8 mouse cellular contexts compared by ENCODE assay signal in the genomic region with DNA sequence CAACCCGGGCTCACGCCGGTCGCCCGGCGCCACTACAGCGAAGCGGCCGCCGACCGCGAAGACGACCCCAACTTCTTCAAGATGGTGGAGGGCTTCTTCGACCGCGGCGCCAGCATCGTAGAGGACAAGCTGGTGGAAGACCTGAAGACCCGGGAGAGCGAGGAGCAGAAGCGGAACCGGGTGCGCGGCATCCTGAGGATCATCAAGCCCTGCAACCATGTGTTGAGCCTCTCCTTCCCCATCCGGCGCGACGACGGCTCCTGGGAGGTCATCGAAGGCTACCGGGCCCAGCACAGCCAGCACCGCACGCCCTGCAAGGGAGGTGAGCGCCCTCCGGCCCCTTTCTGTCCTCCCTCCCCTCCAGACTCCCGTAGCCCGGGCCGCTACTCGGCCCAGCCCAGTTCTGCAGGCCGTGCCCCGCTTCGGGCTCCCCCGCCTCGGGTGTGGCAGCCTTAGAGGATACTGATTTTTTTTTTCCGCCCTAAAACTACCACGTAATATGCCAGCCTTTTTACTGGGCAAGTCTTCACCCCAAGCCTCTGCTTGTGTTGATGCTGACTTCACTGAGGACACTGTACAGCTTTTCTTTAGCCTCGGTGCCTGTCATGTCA. TPM values are rescaled to one million over a fixed set of nuclear protein-coding genes. Genes with fewer than 3 reads are reported as not detected.
DNase-seq lines count a peak whose midpoint lies in the region; ATAC-seq and TF ChIP-seq lines count a peak whose summit lies in the region.

No protein-coding gene starts in this region.

- H3K4me3 ChIP-seq in intestine, embryonic 16.5 days (ENCODE audit: low read length): peak overlapping the region; percentile 98
- peak overlapping the region; percentile 99 for H3K4me3 ChIP-seq in liver, adult 2 months (ENCODE audit: insufficient read depth, low read depth, low read length)
- peak overlapping the region; percentile 98 for H3K4me3 ChIP-seq in midbrain, postnatal 0 days (ENCODE audit: low read depth, low read length)

- no peak for TF ChIP-seq CTCF in liver, adult 2 months (IDR thresholded peaks at IDR 0.05; ENCODE audit: low read depth, low read length)
- TF ChIP-seq CTCF in midbrain, postnatal 0 days (IDR thresholded peaks at IDR 0.05): no peak

- peaks cover 17% of the 10 kb centered on the region for H3K79me2 ChIP-seq in liver, adult 2 months (ENCODE audit: control insufficient read depth, insufficient read depth, low read length)

- DNase-seq in right cerebral cortex, adult 18-20 months: peak; percentile 14
- no peak for DNase-seq in right cerebral cortex, postnatal 25 days
- peak; percentile 24 for DNase-seq in embryo, embryonic 11.5 days (ENCODE audit: low read depth, low spot score)
- no peak for DNase-seq in liver, adult 2 months (ENCODE audit: extremely low read depth, low read depth, low spot score)
- DNase-seq in midbrain, postnatal 0 days (ENCODE audit: low spot score): peak; percentile 24
- DNase-seq in spleen, postnatal 14 days (ENCODE audit: low spot score in 2 of 2): peak; percentile 25

- no peak for TF ChIP-seq POLR2A in liver, adult 2 months (IDR thresholded peaks at IDR 0.05; ENCODE audit: extremely low read depth, insufficient read depth, low read length)

- under 1% methylated on average over 47 of the region's 47 CpGs for WGBS in intestine, embryonic 16.5 days
- under 1% methylated on average over 47 of the region's 47 CpGs for WGBS in liver, adult 2 months
- under 1% methylated on average over 41 of the region's 47 CpGs for WGBS in midbrain, postnatal 0 days

- no peaks in the 10 kb centered on the region for H3K27me3 ChIP-seq in intestine, embryonic 16.5 days (replicated peaks; ENCODE audit: control insufficient read depth, insufficient read depth, low read length)
- no peaks in the 10 kb centered on the region for H3K27me3 ChIP-seq in liver, adult 2 months (ENCODE audit: control insufficient read depth, insufficient read depth, low read length)
- no peaks in the 10 kb centered on the region for H3K27me3 ChIP-seq in midbrain, postnatal 0 days (ENCODE audit: insufficient read depth, low read length)

- ATAC-seq in granulocyte monocyte progenitor cell, adult 5-6 weeks (replicated peaks; ENCODE audit: poor library complexity, severe bottlenecking): peak; percentile 43
- peak; percentile 17 for ATAC-seq in intestine, embryonic 16.5 days
- peak; percentile 45 for ATAC-seq in midbrain, postnatal 0 days (ENCODE audit: low FRiP score)

- peak overlapping the region; percentile 82 for H3K4me2 ChIP-seq in intestine, embryonic 16.5 days (ENCODE audit: low read depth, low read length)
- peak overlapping the region; percentile 82 for H3K4me2 ChIP-seq in midbrain, postnatal 0 days (ENCODE audit: low read depth, low read length, poor library complexity, severe bottlenecking)

- peaks cover 22% of the 10 kb centered on the region for H3K4me1 ChIP-seq in intestine, embryonic 16.5 days (ENCODE audit: control insufficient read depth, insufficient read depth, low read length)
- peaks cover 6% of the 10 kb centered on the region for H3K4me1 ChIP-seq in liver, adult 2 months (ENCODE audit: control insufficient read depth, insufficient read depth, low read length)
- peaks cover 12% of the 10 kb centered on the region; the same call in 1 of the 2 replicates for H3K4me1 ChIP-seq in midbrain, postnatal 0 days (ENCODE audit: insufficient read depth, low read length)

- peak overlapping the region; percentile 95 for H3K27ac ChIP-seq in intestine, embryonic 16.5 days (ENCODE audit: low read length)
- H3K27ac ChIP-seq in liver, adult 2 months (replicated peaks; ENCODE audit: insufficient read depth, low read depth, low read length): peak overlapping the region; percentile 98
- peak overlapping the region; percentile 96 for H3K27ac ChIP-seq in midbrain, postnatal 0 days (ENCODE audit: low read depth, low read length)

- no peaks in the 10 kb centered on the region for H3K9me3 ChIP-seq in intestine, embryonic 16.5 days (ENCODE audit: control insufficient read depth, low read length)
- no peaks in the 10 kb centered on the region for H3K9me3 ChIP-seq in midbrain, postnatal 0 days (ENCODE audit: low read length)

- peak overlapping the region; percentile 95 for H3K9ac ChIP-seq in intestine, embryonic 16.5 days (ENCODE audit: low read depth, low read length)
- H3K9ac ChIP-seq in liver, adult 2 months (ENCODE audit: low read depth, low read length): peak overlapping the region; percentile 100
- peak overlapping the region; percentile 99 for H3K9ac ChIP-seq in midbrain, postnatal 0 days (replicated peaks; ENCODE audit: low read length, poor library complexity, severe bottlenecking)

- no peaks in the 10 kb centered on the region for H3K36me3 ChIP-seq in intestine, embryonic 16.5 days (ENCODE audit: control insufficient read depth, insufficient read depth, low read length)
- peaks cover 10% of the 10 kb centered on the region for H3K36me3 ChIP-seq in liver, adult 2 months (ENCODE audit: control insufficient read depth, insufficient read depth, low read length)
- no peaks in the 10 kb centered on the region for H3K36me3 ChIP-seq in midbrain, postnatal 0 days (ENCODE audit: insufficient read depth, low read length)

RNA-seq across cellular contexts. Expression of gene Glud1, which starts 0.6 kb away (rescaled TPM):
- 127 and 141 TPM in 2 replicates for total RNA-seq in granulocyte monocyte progenitor cell, adult 5-6 weeks (2014; fragmentation: Nextera tagmentation)
- total RNA-seq in granulocyte monocyte progenitor cell, adult 5-6 weeks (2017): 180 and 222 TPM in 2 replicates
- polyA plus RNA-seq in intestine, embryonic 16.5 days (2015; fragmentation: Nextera tagmentation; extraction: Ambion mirVana): 72.9 and 73.6 TPM in 2 replicates
- 691 and 755 TPM in 2 replicates for total RNA-seq in liver, adult 2 months (2014; rRNA removed)
- 633 and 710 TPM in 2 replicates for polyA plus RNA-seq in liver, adult 2 months (2012; rRNA removed)
- 185 and 192 TPM in 2 replicates for total RNA-seq in midbrain, postnatal 0 days (2014; rRNA removed)
- 114 TPM in 2 replicates for polyA plus RNA-seq in midbrain, postnatal 0 days (2015; fragmentation: Nextera tagmentation; extraction: Ambion mirVana)

RNA-seq across cellular contexts. Expression of gene Shld2, which starts 0.8 kb away (rescaled TPM):
- 6.6 and 16.8 TPM in 2 replicates for total RNA-seq in granulocyte monocyte progenitor cell, adult 5-6 weeks (2014; fragmentation: Nextera tagmentation)
- total RNA-seq in granulocyte monocyte progenitor cell, adult 5-6 weeks (2017): 7.9 and 17.8 TPM in 2 replicates
- polyA plus RNA-seq in intestine, embryonic 16.5 days (2015; fragmentation: Nextera tagmentation; extraction: Ambion mirVana): 5.8 and 7.1 TPM in 2 replicates
- 25.4 and 36.4 TPM in 2 replicates for total RNA-seq in liver, adult 2 months (2014; rRNA removed)
- 9.2 and 12.2 TPM in 2 replicates for polyA plus RNA-seq in liver, adult 2 months (2012; rRNA removed)
- total RNA-seq in midbrain, postnatal 0 days (2014; rRNA removed): 6.4 and 8.2 TPM in 2 replicates
- 6.9 and 8.5 TPM in 2 replicates for polyA plus RNA-seq in midbrain, postnatal 0 days (2015; fragmentation: Nextera tagmentation; extraction: Ambion mirVana)

RNA-seq across cellular contexts. Expression of gene Fam25c, which starts 44.1 kb away (rescaled TPM):
- not detected in 2 replicates for total RNA-seq in granulocyte monocyte progenitor cell, adult 5-6 weeks (2014; fragmentation: Nextera tagmentation)
- not detected in 2 replicates for total RNA-seq in granulocyte monocyte progenitor cell, adult 5-6 weeks (2017)
- polyA plus RNA-seq in intestine, embryonic 16.5 days (2015; fragmentation: Nextera tagmentation; extraction: Ambion mirVana): not detected in 2 replicates
- 56.3 and 66.7 TPM in 2 replicates for total RNA-seq in liver, adult 2 months (2014; rRNA removed)
- 74.3 and 146 TPM in 2 replicates for polyA plus RNA-seq in liver, adult 2 months (2012; rRNA removed)
- not detected in 2 replicates for total RNA-seq in midbrain, postnatal 0 days (2014; rRNA removed)
- polyA plus RNA-seq in midbrain, postnatal 0 days (2015; fragmentation: Nextera tagmentation; extraction: Ambion mirVana): not detected in 2 replicates

Comparison
In these comparisons a context has a peak if more than half of its experiments do, and no peak if none do; other contexts are left out.
1. DNase-seq: peak in right cerebral cortex, adult 18-20 months (single experiment), embryo, embryonic 11.5 days (single experiment), midbrain, postnatal 0 days (single experiment) and spleen, postnatal 14 days (2 of 2); none in right cerebral cortex, postnatal 25 days (single experiment) and liver, adult 2 months (single experiment).
2. RNA of gene Fam25c, which starts 44.1 kb away (total RNA-seq): 56.3 to 66.7 TPM in liver, adult 2 months; not detected in midbrain, postnatal 0 days and not detected in granulocyte monocyte progenitor cell, adult 5-6 weeks; every median in the first group is over 10 times any median in the second.
3. Peak in every context shown above with its lines, with median percentiles within 50 percentile points of each other: ATAC-seq, H3K27ac ChIP-seq, H3K4me3 ChIP-seq and H3K9ac ChIP-seq.